Mouse (Mus musculus) gastrocnemius, postnatal 14 days (tissue): Measurements from ENCODE around the gene 2810021J22Rik. TPM values are rescaled to one million over a fixed set of nuclear protein-coding genes. Genes with fewer than 3 reads are reported as not detected.
A peak's percentile ranks its signal among the peaks of the same experiment; 100 is the strongest.
"Not testable (repeated sequence)": the region's sequence is repeated elsewhere in the genome, so short reads cannot be mapped to it uniquely, and the experiment has no call there.

Experiments used
- DNase-seq: peaks from one replicate; pipeline ENCODE4 v3.0.0; 2021; ENCODE audit warnings: mixed read lengths
- intact Hi-C: fragments of 180-260 bp; cut with DNase I; formaldehyde crosslinking; loops from one replicate; pipeline ENCODE4 v1.15.1; 2025; ENCODE audit warnings: low total_unique reads
- long read RNA-seq, 2 experiments: library from polyadenylated mRNA; stranded (forward); transcript quantifications; one replicate each; pipeline ENCODE4 v2.0.0; 2021
- total RNA-seq, 2 experiments: library from RNA; stranded (reverse); gene quantifications; 2 replicates each; pipeline ENCODE4 v1.2.3; 2021

The 2810021J22Rik gene
- 1 to 10 TPM; 1.4 to 1.6 TPM for total RNA-seq
- long read RNA-seq, experiment 1, partial matches to known transcripts: 0 of 1 reads
- long read RNA-seq, experiment 1, other reads (novel, unspliced or antisense): 0 of 1 reads
- long read RNA-seq, experiment 2: 0 reads

GRCm38 (mm10) chr11:58867039-58867953 lies at the start of gene 2810021J22Rik:
TSS of gene 2810021J22Rik (plus strand) at chr11:58867216.
- intact Hi-C loops: no loop called here
- peak; percentile 72 for DNase-seq

- intact Hi-C loops, DNase-seq: not testable (repeated sequence)
Measured at GRCm38 (mm10) chr11:58828937-58829336, 38.1 kb upstream of the 2810021J22Rik start, which contains the start of gene Olfr312. TSS of gene Olfr312 (plus strand) at chr11:58829237.

GRCm38 (mm10) chr11:58829764-58830163 lies 37.3 kb upstream of the 2810021J22Rik start:
- intact Hi-C loops: no loop called here
- no peak for DNase-seq

- intact Hi-C loops, DNase-seq: not testable (repeated sequence)
Measured at GRCm38 (mm10) chr11:58832541-58832940, 34.5 kb upstream of the 2810021J22Rik start.

- intact Hi-C loops, DNase-seq: not testable (repeated sequence)
Measured at GRCm38 (mm10) chr11:58838951-58839350, 28.1 kb upstream of the 2810021J22Rik start, which contains the start of gene Olfr311. TSS of gene Olfr311 (plus strand) at chr11:58839251.

DNA sequence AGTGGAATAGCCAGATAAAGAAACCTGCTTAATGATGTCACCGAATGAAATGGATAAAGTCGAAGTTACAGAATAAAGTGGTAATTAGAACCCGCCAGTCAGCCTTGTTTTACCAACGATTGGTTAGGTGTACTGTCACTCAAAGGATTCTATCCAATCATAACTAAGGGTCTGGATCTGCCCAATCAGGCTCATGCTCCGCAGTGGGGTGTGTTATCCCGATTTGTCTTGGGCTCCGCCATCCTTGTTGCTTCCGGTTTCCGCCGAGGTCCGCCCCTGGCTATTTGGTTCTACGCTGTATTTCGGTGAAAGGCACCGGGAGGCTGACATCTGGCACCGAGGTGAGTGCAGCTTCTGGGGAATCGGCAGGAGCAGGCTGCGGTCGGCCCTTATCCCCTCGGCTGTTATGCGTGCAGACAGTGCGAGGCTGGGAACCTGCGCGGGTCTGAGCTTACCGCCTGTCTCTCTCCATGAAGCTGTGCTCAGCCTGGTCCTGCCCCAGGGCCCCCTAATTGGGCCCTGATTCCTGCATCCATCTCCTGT lies 20.0 kb upstream of the 2810021J22Rik start, which contains the start of gene Gm12258:
Gene Gm12258 (plus strand): TSS at position 240 of the 543 bp plus-strand sequence.
- peak; percentile 80 for DNase-seq
- intact Hi-C loops: no loop called here

DNA sequence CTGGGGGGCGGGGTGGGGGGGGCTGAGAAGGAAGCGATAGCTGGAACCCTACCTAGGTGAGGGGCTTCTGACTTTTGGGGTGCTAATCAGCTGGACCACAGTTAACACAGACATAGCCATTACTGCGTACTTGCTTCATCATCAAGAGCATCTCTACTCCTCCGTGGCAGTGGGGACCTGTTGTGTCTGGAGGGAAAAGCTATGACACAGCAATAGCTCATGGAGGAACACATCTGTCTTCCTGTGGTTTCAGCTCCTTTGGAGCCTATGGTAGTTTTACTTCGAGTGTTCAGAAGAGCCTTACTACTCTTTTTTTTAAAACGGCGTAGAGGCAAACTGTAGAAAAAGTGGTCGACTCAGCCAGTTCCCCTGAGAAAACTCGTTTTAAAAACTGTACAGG lies 19.4 kb upstream of the 2810021J22Rik start:
- DNase-seq: no peak
- intact Hi-C loops: no loop called here

- intact Hi-C loops: no loop called here
- DNase-seq: no peak
Measured at GRCm38 (mm10) chr11:58849731-58850130, 17.3 kb upstream of the 2810021J22Rik start.

DNA sequence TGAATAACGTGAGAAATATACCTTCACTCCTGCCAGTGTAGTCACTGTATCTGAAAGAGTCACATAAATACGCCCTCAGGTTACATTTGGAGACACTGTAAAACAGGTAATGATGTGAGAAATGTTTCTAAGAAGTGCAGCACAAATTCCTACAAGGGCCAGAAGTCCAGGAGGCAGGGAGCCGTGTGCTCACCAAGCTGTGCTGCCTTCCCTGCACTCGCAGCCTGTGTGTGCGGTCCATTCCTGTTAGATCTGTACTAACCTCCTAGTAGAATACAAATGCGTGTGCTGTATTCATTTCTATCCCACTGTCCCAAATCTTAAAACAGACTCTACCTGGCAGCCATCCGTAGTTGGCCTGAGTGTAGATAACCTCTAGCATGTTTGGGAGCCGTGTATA lies 6.3 kb upstream of the 2810021J22Rik start:
- intact Hi-C loops: no loop called here

DNA sequence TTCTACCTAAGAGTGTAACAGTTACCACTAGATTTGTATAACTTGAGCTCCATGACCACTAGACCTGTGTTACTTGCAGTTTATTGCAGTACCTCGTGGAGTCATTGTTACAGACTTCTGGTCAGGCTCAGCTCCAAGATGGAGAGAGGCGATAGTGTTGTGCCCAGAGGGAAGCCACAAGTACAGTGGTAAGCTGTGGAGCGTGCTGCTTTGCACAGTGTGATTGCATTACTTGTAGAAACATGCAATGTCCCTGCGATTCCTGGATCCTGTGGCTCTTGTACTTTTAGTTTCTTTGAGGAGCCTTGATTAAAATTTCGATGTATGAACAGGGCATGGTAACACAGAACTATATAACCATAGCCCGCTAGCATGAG lies 926 bp downstream of the 2810021J22Rik start:
- intact Hi-C loops: no loop called here
- DNase-seq: no peak

More for the DNA sequence above, 6.3 kb upstream of the 2810021J22Rik start:
- no peak for DNase-seq

- intact Hi-C loops: no loop called here
- DNase-seq: no peak
Measured at GRCm38 (mm10) chr11:58870961-58871360, 3.9 kb downstream of the 2810021J22Rik start.

- no peak for DNase-seq
- intact Hi-C loops: no loop called here
Measured at GRCm38 (mm10) chr11:58883756-58884155, 16.7 kb downstream of the 2810021J22Rik start.

- intact Hi-C loops: no loop called here
- no peak for DNase-seq
Measured at GRCm38 (mm10) chr11:58890511-58890910, 23.5 kb downstream of the 2810021J22Rik start.

DNA sequence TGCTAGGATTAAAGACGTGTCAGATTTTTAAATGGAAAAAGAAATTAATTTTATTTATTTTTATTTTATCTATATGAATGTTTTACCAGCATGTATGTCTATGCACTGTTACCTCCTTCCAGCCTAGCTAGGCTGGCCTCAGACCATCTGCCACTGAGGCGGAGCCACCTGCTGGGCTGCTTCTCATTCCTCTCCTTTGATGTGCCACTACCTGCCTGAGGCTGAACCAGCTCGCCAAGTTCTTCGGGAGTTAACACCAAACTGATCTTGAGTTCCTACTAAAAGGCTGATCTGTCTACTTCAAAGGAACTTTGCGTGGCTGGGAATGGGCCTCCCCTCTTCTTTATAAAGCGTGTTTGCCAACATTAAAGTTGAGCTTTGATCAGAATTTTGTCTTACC lies 27.4 kb downstream of the 2810021J22Rik start:
- intact Hi-C loops: no loop called here
- DNase-seq: no peak

DNA sequence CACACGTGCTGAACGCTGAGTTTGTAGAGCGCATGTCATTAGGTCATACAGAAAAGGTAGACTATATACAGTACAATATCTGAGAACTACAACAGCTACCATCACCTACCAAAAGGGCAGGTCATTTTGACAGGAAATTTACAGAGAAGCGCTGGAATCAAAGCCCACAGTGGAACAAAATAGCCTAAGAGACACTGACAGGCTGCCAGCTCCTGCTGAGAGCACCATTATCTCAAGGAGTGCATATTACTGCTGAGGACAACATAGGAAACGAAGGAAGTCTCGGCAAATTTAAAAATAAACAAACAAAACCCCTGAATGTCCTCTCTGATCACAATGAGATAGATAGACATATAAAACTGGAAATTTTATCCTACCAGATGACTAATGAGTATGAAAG lies 30.5 kb downstream of the 2810021J22Rik start:
- intact Hi-C loops: no loop called here
- no peak for DNase-seq

GRCm38 (mm10) chr11:58901080-58901479 lies 34.1 kb downstream of the 2810021J22Rik start:
- no peak for DNase-seq
- intact Hi-C loops: no loop called here

DNA sequence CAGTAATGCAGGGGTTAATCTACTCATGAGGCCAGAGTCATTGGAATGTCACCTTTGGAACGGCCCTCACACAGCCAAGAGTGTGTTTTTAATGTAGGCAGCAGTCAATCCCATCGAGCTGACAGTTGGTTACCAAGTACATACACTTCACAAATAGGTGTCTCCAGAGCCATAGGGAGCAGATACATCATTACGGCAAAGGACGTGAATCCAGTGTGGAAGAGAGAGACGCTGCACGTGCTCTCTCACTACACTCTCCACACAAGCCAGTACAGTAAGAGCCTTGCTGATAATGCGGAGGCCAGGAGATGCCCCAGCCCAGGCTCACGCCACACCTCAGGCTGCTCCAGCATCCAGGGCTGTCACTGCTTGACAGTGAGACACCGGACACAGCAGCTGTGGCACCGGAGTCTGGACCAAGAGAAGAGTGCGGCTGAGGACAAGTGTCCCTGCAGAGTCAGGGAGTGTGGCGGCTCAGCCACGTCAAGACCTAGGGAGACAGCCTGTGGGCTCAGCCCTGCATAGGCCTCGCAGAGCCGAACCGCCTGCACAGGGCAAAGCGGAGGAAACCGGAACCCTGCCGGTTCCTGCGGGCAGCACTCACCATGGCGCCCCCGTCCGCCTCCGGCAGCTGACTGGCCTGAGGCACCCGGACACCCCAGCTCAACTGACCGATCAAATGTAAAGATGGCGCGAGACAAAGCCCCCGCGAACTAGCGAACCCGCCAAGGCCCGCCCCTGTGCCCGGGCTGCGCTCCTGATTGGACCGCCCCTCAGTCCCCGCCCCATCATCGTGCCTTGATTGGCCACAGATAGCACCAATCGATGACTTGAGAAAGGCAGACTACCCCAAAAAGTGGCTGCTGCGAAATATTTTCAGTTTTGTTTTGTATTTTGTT lies 36.7 kb downstream of the 2810021J22Rik start, which contains the start of gene Zfp39:
Gene Zfp39 (minus strand): TSS at position 715 of the 899 bp plus-strand sequence.
- DNase-seq: peak; percentile 95
- intact Hi-C loops: no loop called here

GRCm38 (mm10) chr11:58904410-58904718 lies 37.3 kb downstream of the 2810021J22Rik start:
- no peak for DNase-seq
- intact Hi-C loops: no loop called here

- intact Hi-C loops: no loop called here
- no peak for DNase-seq
Measured at GRCm38 (mm10) chr11:58904838-58905237, 37.8 kb downstream of the 2810021J22Rik start.
